Mouse (Mus musculus) telencephalon, adult 2 months (tissue): ENCODE results near the gene Lrmda.
A peak's percentile ranks its signal among the peaks of the same experiment; 100 is the strongest.

Source experiments
- DNase-seq: peaks from one replicate; pipeline ENCODE4 v3.0.0-alpha.2; 2011; ENCODE audit warnings: low read depth, low spot score

Lrmda gene

DNA sequence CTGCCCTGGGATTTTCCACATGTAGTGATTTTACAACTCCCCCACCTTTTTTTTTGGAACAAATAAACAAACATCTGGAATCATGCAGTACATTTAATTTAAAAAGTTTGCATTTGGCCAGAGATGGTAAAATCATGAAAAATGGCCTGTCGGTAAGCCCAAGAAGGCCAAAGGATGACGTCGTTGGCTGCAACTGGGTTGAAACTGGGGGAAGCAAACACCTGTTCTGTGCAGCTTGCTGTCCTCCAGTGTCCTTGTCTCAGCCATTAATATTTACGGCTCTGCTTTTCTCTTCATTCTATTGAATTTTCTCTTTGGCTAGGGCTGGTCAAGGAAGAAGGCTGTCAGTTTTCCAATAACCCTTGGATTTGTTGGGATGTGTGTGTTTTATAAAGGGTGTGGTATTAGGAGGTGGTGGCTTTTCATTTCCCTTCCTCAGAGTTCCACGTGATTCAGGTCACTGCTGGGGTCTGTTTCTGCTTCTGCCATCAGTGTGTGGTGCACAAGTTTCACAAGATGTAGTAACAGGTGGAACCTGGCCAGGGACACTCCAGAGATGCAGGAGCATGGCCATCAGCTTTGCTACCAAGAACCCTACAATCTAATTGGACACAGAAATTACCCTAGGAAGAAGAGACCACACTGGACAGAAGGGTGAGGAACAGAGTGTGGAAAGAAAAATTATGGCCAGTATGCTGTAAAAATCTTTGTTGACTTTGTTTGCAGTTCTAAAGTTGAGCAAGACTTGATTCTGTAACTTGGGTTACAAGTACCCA is 827.7 kb downstream of the Lrmda start:
- DNase-seq: no peak

DNA sequence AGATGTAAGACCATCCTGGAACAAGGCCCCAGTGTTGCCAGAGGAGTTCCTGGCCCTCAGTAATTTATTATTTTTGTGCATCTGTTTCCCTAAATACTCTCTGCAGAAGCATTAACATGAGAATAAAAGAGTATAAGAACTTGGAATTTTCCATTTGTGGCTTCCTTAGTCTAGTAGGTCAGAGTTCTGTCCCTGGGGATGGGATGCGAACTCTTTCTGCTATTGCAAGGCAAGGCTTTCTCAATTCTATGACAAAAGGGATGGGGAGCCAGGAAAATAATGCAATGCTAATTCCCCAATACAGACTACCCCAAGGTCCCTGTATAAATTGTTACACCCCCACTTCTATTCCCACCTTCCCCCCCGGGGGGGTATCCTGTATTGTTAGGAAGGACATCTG is 829.6 kb downstream of the Lrmda start:
- DNase-seq: no peak

DNA sequence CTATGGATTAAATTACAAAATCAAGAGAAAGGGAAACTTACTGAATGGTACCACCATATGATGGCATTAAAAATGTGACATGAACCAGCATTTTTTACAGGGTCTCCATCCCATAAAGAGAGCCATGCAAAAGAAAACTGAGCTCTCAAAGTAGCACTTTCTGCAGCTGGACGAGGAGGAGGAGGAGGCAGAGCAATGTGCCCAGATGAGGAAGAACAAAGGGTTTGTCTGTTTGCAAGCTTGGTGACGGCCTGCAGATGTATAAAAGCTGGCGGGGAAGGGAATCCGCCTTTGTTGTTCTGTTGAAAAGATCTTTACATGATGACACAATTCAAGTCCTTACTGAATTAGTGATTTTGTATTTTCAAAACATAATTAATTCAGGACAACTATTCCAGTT is 841.1 kb downstream of the Lrmda start:
- DNase-seq: peak; percentile 55

DNA sequence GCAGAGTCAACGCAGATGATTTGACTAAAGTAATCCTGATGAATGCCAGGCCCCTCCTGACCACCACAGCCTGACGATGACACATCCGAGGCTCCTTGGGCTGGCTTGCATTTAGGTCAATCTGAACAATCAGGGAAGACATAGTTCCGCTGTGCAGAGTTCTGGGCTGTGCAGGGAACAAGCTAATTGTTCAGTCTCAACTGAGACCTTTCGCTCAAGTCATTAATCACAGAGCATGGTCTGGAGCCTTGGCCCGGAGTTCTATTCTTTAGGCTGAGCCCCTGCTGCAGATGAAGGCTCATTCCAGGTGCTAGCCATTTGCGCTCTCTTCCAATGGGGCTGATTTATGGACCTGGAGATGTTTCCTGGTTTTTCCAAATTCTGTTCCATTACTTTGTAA is 844.6 kb downstream of the Lrmda start:
- no peak for DNase-seq

DNA sequence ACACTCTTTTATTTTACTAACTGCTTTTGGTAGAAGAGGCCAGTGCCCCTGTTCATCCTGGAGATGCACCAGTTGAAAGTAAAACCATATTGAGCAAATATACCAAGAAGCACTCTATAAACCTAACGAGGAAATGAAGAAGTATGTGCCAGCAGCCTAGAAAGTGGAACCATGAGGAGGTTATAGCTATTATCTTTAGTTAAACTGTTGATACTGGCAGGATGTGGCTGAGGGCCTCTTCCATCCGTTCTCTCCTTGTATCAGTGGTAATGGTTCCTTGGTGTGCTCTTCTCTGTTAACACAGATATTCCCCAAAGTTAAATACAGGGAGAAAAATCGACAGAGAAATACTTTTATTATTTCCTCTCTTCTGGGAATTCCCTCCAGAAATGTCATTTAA is 855.1 kb downstream of the Lrmda start:
- DNase-seq: no peak

DNA sequence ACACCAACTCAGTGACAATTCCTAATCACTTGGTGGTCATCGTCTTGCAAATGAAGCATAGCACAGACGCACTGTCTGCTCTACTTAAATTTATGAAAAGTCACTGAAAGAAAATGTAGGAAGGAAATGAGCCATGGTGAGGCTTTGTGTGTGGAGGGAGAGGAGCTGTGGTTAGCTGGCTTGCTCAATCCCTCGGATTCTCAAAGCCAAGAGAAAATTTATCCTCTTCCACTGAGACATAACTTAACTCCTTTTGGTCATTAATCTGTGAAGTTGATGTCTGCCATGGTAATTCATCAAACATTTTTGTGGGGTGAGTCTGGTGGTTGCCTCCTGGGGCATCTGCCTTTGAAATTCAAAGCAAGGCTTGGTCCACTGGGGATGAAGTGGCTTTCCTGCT is 867.7 kb downstream of the Lrmda start:
- DNase-seq: no peak

DNA sequence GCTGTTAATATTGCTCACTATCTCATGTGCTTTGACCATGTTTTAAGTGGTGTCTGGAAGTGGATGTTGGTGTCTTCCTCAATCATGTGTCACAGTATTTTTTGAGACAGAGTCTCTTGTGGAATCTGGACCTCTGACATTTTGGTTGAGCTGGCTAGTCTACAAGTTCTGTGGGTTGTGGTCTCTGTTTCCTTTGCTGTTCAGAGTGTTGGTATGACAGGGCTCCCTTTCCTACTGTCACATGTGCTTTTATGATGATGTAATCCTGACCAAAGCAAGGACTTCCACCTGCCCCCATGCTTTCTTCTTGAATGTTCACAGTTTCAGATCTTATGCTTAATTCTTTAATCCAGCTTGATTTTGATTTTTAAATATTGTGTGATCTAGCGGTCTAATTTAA is 879.8 kb downstream of the Lrmda start:
- DNase-seq: no peak

DNA sequence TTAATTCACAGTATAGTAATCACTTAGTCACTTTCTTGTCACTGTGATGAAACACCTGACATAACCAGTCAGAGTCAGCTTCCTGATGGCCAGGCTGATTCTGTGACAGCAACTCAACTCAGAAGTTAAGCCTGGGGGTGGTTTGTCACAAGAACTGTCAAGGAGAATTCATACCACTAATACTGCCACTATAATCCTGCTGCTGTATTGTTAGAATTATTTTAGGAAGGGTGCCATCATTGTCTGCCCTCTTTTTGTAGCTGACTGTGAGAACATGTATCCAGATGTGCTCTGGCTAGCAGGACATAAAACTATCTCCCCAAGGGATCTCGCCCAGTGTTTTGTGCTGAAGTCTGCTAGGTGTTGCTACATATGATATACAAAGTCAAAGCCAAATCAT is 882.6 kb downstream of the Lrmda start:
- DNase-seq: no peak

DNA sequence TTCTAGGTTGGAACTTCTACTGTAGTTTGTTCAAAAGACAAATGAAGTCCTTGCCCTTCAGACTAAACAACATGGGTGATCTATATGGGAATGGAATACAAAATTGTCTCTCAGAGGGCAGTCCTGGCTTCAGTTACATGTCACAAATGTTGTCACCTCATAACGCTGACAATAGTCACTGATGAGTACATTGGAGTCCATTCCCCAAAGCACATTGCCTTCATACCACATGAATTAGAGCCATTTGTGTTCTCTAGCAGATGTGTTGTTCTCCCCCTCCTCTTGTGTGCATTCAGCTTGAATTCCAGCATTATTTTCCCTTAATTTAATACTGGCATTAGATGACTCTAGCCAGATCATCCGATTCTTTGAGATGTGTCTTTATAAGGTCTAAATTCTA is 883.4 kb downstream of the Lrmda start:
- DNase-seq: no peak

DNA sequence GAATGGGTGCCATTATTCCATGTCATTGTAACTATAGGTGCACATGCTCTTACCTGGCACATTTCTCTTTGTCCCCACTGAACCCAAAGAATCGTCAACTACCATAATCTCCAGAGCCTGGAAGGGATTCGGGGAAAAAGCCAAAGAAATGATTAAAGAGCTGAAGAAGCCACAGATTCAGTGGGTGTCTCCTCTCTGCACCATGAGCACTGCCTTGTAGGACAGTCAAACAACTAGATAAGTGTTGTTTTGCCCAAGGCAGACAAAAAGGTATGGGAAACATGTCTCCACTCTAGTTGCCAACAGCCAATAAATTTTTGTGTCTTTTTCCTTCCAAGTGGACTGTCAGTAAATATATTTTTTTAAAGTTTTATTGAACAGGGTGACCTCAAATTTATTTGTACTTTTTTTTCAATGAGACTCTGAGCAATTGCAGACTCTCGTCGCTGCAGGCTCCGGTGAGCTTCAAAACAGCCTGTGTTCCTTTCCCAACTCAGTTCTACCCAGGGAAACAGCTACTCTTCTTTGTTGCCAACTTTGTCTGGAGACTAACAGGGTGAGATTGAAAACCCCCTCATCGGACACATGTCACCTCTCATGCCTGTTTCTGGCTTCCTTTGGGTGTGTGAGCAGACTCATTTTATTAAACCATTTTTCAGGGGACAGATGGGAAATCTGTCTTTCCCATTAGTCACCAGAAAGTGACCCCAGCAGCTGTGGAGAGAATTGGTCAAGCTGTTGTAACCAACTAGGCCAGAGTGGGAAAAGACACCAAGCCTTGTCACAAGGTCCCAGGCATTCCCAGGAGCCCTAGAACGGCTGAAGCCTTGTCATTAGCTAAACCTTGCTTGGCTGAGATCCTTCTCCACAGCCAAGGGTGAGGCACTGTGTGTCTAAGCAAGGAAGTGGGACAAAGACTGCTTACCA is 886.5 kb downstream of the Lrmda start:
- DNase-seq: no peak

DNA sequence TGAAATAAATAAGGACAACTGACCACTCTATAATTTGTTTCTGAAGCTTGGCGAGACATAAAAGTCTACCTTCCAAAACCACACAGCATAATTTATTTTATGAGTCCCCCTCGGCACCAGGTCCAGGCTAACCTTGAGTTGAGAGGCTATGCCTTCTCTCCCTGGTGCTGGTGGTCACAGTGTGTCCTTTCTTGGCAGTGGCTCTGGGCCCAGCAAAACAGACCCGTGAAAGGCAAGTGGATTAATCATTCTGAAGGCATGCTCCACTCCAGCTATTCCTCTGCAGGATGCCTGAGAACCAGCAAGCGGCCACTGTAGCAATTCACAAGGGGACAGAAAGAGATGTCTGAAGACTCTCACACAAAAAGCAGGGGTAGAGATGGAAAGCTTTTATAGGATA is 887.2 kb downstream of the Lrmda start:
- no peak for DNase-seq

DNA sequence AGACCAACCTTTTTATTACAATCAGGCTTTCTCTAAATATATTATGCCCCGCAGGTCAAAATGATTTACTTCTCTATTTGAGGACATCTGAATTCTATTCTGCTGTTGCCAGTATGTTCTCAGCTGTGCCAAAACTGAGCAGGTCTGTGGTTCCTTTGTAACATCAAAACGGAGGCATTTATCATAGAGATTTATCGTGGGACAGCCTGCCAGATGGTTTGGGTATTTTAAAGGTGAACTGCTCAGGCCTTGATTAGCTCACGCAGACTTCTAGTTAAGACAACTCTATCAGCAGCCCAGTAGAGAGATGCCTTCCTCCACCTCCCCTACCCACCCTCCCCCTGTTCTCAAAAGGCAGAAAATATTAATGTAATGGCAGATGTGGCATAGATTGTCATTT is 887.7 kb downstream of the Lrmda start:
- DNase-seq: no peak

DNA sequence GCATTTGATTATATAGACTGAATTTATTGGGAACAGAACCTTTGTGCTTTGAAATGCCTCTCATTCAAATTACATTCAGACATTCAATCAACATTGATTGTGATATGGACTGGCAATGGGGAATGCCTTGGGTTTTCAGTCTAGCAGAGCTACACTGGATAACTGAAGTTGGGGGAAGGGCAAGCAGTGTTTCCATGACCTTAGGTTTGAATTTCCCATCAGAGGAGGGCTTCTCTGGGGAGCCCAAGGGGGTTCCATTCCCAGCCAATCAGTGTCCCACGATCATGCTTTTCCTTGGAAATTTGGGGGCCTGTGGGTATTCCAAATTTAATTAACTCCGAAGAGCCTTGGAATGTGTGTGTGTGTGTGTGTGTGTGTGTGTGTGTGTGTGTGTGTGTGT is 888.5 kb downstream of the Lrmda start:
- no peak for DNase-seq

DNA sequence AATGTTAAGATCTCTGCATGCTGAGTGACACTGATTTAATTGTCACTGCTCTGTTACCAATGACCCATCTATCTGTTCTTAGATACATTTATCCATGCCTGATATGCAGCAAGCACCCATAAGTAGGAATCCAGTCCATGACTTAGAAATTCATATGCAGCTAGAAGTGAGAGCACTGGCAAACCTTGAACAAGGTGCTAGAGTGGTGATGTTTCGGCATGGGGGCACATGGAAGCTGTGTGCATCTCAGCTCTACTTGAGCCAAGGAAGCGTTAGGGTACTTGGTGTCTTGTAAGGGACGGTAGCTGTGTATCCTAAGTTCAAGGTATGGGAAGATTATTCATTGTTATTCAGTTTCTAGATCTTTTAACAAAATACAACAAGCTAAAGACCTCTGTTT is 896.0 kb downstream of the Lrmda start:
- DNase-seq: no peak

DNA sequence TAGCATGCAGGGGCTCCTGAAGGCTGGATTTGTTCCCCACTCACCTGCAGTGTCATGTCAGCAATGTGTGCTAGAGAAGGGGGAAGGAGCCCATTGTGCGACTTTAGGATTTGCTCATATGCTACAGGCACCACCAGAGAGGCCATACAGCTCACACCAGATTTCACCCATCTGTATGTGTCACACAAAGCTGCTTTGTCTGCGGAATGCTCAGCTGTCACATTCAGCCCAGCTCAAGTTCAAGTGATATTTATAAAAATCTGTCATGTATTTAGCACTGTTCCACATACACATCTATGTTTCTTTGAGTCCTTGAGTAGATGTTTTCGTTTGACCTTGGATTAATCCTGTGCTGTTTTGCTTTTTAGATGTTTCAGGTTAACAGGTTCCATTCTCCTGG is 899.0 kb downstream of the Lrmda start:
- DNase-seq: no peak

DNA sequence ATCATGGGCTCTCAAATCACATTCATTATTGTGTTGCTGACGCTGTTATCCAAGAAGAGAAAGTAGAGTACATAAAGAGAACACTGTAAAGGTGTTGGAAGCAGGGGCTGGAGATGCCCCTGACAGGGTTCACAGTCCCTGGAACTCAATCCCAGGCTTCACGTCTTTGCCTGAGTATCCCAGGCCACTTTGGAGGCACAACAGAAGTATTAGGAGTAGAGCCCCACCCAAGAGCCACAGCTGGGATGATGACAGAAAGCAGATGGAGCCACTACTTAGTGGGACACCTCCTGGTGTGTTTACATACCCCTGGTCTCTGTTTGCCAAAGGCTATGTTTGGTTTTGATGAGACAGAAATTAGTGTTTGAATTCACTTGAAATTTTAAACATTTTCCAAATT is 899.4 kb downstream of the Lrmda start:
- DNase-seq: no peak

DNA sequence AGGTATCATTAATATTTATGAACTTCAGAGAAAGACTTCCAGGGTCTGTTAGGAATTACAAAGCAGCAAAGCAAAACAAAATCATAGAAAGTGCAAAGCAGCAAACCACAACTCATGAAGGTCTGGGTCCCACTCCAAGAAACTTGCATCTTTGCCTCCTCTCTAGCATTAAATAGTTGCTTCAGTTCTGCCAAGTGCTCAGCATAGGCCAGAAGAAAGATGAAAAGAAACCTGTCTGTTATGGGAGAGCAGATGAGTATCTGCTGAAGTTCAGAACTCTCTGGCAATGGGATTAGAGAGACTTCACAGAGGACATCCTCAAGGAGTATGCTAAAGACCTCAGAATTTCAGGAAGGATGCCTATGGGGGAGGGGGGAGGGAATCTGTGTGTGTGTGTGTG is 901.6 kb downstream of the Lrmda start:
- DNase-seq: no peak

DNA sequence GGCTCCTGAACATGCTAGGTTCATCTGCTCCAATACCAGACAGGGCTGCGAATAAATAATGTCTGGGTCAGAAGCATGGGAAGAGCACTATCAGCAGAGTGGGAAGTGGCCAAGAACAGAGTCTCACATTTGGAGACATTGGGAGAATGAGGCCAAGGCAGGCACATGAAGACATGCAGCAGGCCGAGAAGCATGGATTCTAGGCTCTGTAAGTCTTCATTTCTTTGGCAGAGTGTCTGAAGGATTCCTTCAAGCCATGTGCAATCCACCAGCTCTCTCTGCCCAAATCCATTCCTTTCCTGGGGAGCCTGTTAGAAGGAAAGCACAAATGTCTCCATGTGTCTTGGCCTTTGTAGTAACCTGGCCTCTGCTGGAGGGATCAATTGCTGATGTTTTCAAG is 902.3 kb downstream of the Lrmda start:
- no peak for DNase-seq

DNA sequence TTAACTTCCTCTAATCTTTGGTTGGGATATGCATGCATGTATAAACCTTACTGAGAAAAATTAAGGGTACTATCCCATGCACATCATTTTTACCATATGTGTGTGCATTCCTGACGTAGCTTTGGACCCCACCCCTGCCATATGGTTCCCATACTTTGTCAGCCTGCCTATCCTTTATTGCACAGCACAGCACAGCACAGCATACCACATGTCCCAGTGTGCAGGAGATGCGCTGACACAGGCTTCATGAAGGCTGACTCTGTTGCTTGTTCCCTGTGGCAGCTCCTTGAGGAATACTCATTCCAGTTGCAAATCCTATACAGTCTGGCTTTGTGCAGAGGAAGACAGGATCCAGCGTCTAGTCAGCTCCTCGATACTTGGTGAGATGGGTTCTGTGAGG is 903.1 kb downstream of the Lrmda start:
- DNase-seq: no peak

DNA sequence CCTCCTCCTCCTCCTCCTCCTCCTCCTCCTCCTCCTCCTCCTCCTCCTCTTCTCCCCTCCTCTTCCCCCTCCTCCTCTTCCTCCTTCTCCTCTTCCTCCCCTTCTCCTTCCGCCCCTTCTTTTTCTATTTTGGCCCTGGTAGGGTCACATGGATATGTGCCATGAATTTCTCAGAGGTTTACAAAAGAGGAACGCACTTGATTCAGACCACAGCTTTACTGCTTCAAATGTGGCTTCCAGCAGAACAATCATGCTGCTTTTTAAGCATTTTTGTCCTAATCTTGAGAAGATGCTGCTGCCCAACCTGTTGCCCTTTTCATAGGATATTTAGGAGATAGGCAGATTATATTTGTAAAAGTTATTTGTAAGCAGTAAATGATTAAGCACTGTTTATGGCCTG is 903.7 kb downstream of the Lrmda start:
- no peak for DNase-seq

DNA sequence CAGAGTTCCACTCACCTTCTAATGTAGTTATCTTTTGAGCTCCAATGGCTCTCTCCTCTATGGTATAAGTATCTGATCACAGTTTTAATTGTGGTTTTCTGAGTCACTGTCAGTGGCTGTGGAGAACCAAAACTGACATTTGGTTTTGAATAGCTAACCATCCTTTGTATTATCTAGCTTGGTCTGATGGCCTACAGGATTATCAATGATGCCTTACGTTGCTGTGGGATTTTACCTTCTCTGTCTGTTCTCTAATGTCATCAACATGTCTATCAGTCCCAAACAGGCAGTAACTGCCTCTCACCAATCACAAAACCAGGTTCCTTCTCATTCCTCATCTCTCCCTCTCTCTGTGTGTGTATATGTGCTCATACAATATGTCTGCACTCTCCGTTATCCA is 908.8 kb downstream of the Lrmda start:
- no peak for DNase-seq

DNA sequence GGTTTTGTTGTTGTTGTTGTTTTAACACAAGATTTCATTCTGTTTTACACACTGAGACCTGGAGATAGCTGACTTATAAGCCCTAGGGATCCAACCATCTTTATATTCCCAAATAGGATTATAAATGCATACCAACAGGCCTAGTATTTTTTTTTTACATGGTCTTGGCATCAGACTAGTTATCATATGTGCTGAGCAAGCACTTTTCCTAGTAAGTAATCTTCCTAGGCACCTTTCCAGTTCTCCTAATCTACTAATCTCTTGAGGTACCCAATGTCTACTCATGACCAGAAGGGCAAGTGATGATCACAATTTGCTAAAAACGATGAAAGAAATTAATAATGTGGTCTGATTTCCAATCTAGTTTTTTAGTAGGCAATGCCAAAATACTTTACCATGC is 909.2 kb downstream of the Lrmda start:
- DNase-seq: no peak

DNA sequence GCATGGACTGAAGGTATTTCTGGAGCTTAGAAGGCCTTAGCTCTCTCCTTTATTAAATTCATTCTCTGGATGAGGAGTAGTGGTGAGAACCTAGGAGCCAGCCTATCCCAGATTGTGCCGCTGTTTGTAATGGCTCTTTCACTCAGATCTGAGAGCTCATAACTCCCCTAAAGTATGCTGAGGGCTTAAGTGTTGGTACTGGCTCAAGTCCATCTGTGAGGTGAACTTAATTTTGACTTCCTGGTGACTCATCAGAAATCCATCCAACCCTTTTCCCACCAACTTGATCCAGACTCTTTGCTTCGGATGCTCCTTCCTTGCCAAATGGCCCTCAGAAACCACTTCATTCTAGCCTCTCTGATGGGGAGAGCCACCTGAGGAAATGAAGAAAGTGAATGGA is 910.1 kb downstream of the Lrmda start:
- no peak for DNase-seq
